Mouse (Mus musculus) E14TG2a.4 (cell line): ENCODE measurements at regions not wholly inside any gene's neighbourhood (a gene's known extent, or its start where the extent isn't known, plus 50 kb on each side); places are given as distances from the start of the nearest gene placed in this dataset.

Experiments
- H3K27me3 ChIP-seq: 2 replicates; pipeline ENCODE4 v1.6.1; 2014; ENCODE audit warnings: low read length, control low read depth; ENCODE audit not compliant: insufficient read depth
- H3K36me3 ChIP-seq: 2 replicates; pipeline ENCODE4 v1.6.1; 2014; ENCODE audit warnings: low read length, control low read depth; ENCODE audit not compliant: insufficient read depth
- H3K4me1 ChIP-seq: replicated peaks from 2 replicates; pipeline ENCODE4 v1.6.1; 2014; ENCODE audit warnings: low read depth, low read length, control low read depth
- H3K4me3 ChIP-seq: replicated peaks from 2 replicates; pipeline ENCODE4 v1.5.1; 2014; ENCODE audit warnings: mild to moderate bottlenecking, low read length
- H3K9me3 ChIP-seq: 2 replicates; pipeline ENCODE4 v1.6.1; 2014; ENCODE audit warnings: low read length, control low read depth
- CTCF ChIP-seq: conservative IDR thresholded peaks from 2 replicates; pipeline ENCODE4 v1.5.1; 2014; ENCODE audit warnings: low read length
- NANOG ChIP-seq: IDR thresholded peaks from 2 replicates; pipeline ENCODE4 v1.6.1; 2014; ENCODE audit warnings: borderline replicate concordance, low read length, mixed read lengths
- POU5F1 ChIP-seq: IDR thresholded peaks from 2 replicates; pipeline ENCODE4 v1.6.1; 2014; ENCODE audit warnings: low read length, borderline replicate concordance

DNA sequence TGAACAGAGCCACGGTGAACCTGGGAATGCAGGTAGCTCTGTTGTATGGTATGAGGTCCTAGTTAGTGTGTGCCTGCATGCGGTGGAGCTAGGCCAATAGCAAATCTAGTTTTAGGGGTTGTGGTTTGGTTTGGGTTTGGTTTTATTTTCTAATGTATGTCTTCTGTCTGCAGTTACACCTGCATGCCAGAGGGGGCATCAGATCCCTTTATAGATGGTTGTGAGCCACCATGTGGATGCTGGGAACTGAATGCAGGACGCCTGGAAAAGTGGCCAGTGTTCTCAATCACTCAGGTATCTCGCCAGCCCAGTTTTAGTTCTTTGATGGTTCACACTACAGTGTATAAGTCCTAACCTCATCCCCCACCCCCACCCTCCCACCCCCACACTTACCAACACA, 194.6 kb upstream of the Msx2 start:
- no peaks in the 10 kb centered on the region for H3K36me3 ChIP-seq
- TF ChIP-seq POU5F1 (no peak), NANOG (no peak), CTCF (peak; percentile 31; the same call in 1 of the 2 replicates)

DNA sequence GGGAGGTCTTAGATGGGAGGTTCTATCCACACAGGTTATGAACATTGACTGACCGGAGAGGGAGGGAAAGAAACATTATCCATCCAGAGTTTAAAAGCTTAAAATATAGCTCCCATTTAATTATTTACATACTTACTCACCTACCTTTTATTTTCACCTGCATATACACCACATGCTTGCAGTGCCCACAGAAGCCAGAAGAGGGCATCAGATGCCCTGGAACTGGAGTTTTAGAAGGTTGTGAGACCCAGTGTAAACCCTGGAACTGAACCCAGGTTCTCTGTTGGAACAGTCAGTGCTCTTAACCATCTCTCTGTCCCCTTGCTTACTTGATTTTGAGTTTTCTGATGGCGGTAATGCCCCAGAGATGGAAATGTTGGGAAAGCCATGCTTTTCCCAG, 192.7 kb upstream of the Msx2 start:
- H3K4me3 ChIP-seq, result no peak overlapping the region
- H3K9me3 ChIP-seq, result peaks cover 12% of the 10 kb centered on the region
- TF ChIP-seq NANOG, result no peak
- no peak for TF ChIP-seq POU5F1
- TF ChIP-seq CTCF, result peak; percentile 68
- H3K27me3 ChIP-seq, result peaks cover 4% of the 10 kb centered on the region; the same call in 1 of the 2 replicates
- H3K4me1 ChIP-seq, result peaks cover 7% of the 10 kb centered on the region; the same call in 1 of the 2 replicates
- H3K36me3 ChIP-seq, result no peaks in the 10 kb centered on the region

More for the DNA sequence above, 194.6 kb upstream of the Msx2 start:
- Histone ChIP-seq H3K4me1 (peaks cover 8% of the 10 kb centered on the region; the same call in 1 of the 2 replicates), H3K9me3 (peaks cover 12% of the 10 kb centered on the region), H3K27me3 (peaks cover 15% of the 10 kb centered on the region; the same call in 1 of the 2 replicates), H3K4me3 (no peak overlapping the region)

DNA sequence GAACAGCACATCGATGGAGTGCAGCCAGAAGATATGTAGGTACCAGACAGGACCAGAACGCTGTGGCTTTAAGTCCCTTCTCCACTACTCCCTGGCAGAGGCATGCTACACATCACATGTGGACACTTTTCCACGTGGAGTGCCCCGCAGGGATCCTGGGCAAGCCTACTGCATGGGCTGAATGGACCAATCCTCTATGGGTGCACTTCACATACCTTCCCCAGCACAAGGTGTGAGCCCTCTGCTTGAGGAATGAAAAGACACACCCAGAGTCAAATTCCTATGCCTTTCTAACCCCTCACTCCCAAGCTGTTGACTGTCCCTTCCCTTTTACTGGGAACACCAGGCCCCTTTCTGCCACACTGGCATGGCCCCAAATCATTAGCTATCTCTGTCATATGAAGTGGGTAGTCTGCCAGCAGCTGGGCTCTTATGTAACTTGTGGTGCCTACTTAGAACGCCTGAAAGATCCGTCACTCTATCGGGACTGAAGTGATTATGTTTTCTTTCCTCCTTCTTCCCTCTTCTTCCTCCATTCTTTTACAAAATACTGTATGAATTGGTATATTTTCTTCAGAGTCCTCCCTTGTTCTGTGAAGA, 191.9 kb upstream of the Msx2 start:
- Histone ChIP-seq H3K4me3 (no peak overlapping the region), H3K36me3 (no peaks in the 10 kb centered on the region), H3K9me3 (peaks cover 12% of the 10 kb centered on the region), H3K27me3 (0 out of 2 replicates have a peak, but pooled peaks cover 2% of the 10 kb centered on the region), H3K4me1 (no peaks in the 10 kb centered on the region)
- TF ChIP-seq POU5F1, result no peak
- TF ChIP-seq NANOG, result no peak
- no peak for TF ChIP-seq CTCF

DNA sequence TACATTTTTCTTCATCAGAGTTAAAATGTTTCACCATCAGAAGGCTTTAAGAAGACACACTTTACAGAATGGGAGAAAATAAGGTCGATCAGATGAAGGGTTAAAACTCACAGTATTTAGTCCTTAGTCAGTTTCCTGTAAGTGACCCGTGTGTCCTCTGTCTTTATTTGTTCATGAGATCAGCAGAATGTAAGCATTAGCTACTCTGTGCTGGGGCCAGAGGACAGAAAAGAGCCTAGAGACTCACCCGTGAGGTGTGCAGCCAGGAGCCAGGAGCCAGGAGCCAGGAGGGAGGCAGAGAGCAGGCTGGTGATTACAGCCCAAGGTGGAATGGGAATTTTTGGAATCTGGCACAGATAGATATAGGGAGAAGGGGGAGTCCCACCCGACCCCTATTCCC, 180.0 kb upstream of the Msx2 start:
- H3K36me3 ChIP-seq, result no peaks in the 10 kb centered on the region
- H3K27me3 ChIP-seq, result 0 out of 2 replicates have a peak, but pooled peaks cover 2% of the 10 kb centered on the region
- no peaks in the 10 kb centered on the region for H3K4me1 ChIP-seq
- no peak for TF ChIP-seq NANOG
- no peak for TF ChIP-seq POU5F1
- TF ChIP-seq CTCF, result no peak
- H3K9me3 ChIP-seq, result no peaks in the 10 kb centered on the region; the same call in 1 of the 2 replicates
- H3K4me3 ChIP-seq, result no peak overlapping the region

DNA sequence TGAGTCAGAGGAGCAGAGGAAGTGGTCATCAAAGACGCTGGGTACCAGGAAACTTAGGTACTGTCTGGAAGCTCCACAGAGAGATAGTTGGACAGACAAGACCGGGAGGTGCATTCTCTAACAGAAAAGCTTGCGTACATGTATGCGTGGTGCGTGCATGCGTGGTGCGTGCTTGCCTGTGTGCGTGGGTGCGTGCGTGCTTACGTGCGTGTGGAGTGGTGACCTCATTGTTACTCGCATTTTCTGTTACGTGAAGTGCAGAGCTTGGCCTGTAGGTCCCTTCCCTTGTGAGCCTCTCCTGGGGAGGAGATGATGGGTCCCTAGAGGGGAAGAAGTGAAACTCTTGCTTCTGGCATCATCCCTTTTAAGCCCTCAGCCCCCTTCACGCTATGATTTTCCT, 175.5 kb upstream of the Msx2 start:
- Histone ChIP-seq H3K4me3 (no peak overlapping the region), H3K27me3 (no peaks in the 10 kb centered on the region), H3K4me1 (no peaks in the 10 kb centered on the region), H3K36me3 (no peaks in the 10 kb centered on the region), H3K9me3 (no peaks in the 10 kb centered on the region)
- TF ChIP-seq CTCF (no peak), NANOG (no peak), POU5F1 (no peak)

DNA sequence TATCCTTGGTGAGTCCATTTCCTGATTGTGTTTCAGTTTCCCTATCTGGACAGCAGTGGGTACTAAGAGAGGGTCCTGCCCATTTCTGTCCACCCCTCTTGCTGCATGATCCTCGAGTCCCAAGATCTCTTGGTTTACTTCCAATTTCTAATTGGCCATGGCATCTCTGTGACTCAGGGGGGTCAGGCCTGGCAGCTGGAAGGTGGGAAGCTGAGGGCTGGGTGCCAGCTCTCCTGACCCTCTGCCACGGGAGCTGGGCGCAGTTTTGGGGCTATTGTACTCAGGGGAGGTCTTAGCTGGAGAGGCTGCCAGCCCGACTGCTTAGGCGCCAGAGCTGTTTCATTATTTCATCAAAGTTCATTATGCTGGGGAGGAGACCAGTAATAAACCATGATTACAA, 169.7 kb upstream of the Msx2 start:
- Histone ChIP-seq H3K9me3 (no peaks in the 10 kb centered on the region), H3K36me3 (no peaks in the 10 kb centered on the region), H3K27me3 (no peaks in the 10 kb centered on the region), H3K4me1 (no peaks in the 10 kb centered on the region), H3K4me3 (no peak overlapping the region)
- TF ChIP-seq NANOG (no peak), POU5F1 (no peak), CTCF (no peak)

DNA sequence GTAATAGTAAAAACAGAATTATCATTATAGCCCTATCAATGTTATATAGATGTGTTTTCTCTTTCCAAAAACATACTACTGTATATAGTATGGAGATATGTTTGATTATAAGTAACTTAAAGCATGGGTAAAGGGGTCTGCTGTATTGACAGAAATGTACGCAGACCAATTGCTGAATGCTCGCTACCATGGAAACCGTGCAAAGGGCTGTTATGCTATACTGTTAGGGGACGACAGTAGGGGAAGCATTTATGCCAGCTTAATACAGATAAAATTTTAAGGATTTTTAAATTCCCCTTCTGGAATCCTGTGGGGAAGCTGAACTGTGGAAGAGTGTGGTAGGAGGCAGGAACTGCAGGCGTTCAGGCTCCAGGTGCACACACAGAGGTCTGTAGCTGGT, 166.7 kb upstream of the Msx2 start:
- TF ChIP-seq CTCF (no peak), NANOG (no peak), POU5F1 (no peak)
- Histone ChIP-seq H3K9me3 (no peaks in the 10 kb centered on the region), H3K4me1 (no peaks in the 10 kb centered on the region), H3K36me3 (no peaks in the 10 kb centered on the region), H3K4me3 (no peak overlapping the region), H3K27me3 (no peaks in the 10 kb centered on the region)

DNA sequence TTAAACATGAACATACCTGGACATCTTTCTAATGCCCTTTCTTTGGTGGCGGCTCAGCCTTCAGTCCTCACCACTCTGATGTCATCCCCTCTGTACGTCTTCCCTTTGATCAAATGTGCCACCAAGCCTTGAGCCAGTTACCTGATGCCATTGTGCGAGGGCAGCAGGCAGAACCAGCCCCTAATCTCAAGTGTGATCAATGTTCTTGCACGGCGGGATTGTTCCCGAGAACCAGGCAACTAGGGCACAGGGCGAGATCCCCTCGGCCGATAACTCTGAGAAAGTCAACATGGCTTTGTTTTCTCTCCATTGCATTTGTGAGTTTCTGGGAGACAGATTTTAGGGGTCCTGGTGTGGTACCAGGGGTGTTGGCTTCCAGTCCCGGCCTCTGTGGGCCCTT, 166.2 kb upstream of the Msx2 start:
- TF ChIP-seq POU5F1 (no peak), NANOG (no peak), CTCF (no peak)
- H3K4me3 ChIP-seq, result no peak overlapping the region
- no peaks in the 10 kb centered on the region for H3K36me3 ChIP-seq
- H3K9me3 ChIP-seq, result no peaks in the 10 kb centered on the region
- no peaks in the 10 kb centered on the region for H3K4me1 ChIP-seq
- no peaks in the 10 kb centered on the region for H3K27me3 ChIP-seq

DNA sequence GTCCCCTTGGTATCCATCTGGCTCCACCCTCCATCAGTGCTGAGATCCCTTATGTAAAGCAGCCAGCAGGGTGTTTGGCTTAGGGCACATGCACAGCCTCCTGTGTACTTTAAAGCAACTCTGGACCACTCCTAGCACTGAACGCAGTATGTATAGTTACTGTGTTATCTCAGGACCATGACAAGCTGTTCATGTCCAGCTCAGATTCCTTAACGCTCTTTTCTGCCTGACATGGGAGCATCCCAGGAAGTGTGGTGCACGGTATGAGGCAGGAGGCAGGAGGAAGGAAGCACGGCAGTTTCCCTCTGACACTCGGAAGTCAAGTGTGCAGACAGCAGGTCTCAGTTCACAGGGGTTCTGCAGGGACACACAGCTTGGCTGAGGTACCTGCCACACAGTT, 163.1 kb upstream of the Msx2 start:
- Histone ChIP-seq H3K27me3 (no peaks in the 10 kb centered on the region), H3K9me3 (no peaks in the 10 kb centered on the region), H3K4me1 (no peaks in the 10 kb centered on the region), H3K4me3 (no peak overlapping the region), H3K36me3 (no peaks in the 10 kb centered on the region)
- TF ChIP-seq CTCF, result no peak
- TF ChIP-seq NANOG, result no peak
- TF ChIP-seq POU5F1, result no peak
